Mouse (Mus musculus): ENCODE results near the gene Scd4. TPM values are rescaled to one million over a fixed set of nuclear protein-coding genes. Genes with fewer than 3 reads are reported as not detected.

The Scd4 gene
- polyA plus RNA-seq, 1 experiment from 2014 or later, result 0.08 TPM

- ATAC-seq (ENCODE audit: low FRiP score, low TSS enrichment), result no peak
- Histone ChIP-seq H3K9me3 (ENCODE audit: control insufficient read depth, low read length) (no peaks in the 10 kb centered on the region), H3K27ac (replicated peaks) (no peak overlapping the region), H3K9ac (ENCODE audit: low read length) (no peak overlapping the region), H3K27me3 (ENCODE audit: control insufficient read depth, insufficient read depth, low read length) (no peaks in the 10 kb centered on the region), H3K4me2 (replicated peaks; ENCODE audit: low read depth) (no peak overlapping the region), H3K4me3 (ENCODE audit: low read depth, low read length) (no peak overlapping the region), H3K36me3 (ENCODE audit: control insufficient read depth, insufficient read depth, low read length) (no peaks in the 10 kb centered on the region), H3K4me1 (replicated peaks; ENCODE audit: control insufficient read depth, insufficient read depth) (no peaks in the 10 kb centered on the region)
- TF ChIP-seq EP300 (optimal IDR thresholded peaks at IDR 0.05) (no peak), CTCF (IDR thresholded peaks at IDR 0.05; ENCODE audit: low read depth) (no peak)
- DNase-seq (ENCODE audit: low spot score), result no peak
- 76% methylated on average over 7 of the region's 7 CpGs for WGBS
Measured at GRCm38 (mm10) chr19:44394972-44395371, 62.1 kb downstream of the Scd4 start.

Small RNA genes lying within 50 kb of the gene (microRNA-seq; reads per million reads assigned to microRNA genes)
- gene Mir5114, result 0.96 reads per million

Other genes with a start within 250 kb of the Scd4 start
- gene Chuk, start 225.6 kb upstream of the Scd4 start, polyA plus RNA-seq (2015; fragmentation: Nextera tagmentation; extraction: Ambion mirVana), result 21.3 and 23.7 TPM in 2 replicates
- 13.0 and 13.6 TPM in 2 replicates for gene Cwf19l1, start 197.2 kb upstream of the Scd4 start, polyA plus RNA-seq (2015; fragmentation: Nextera tagmentation; extraction: Ambion mirVana)
- 54.3 and 60.3 TPM in 2 replicates for gene Bloc1s2, start 186.6 kb upstream of the Scd4 start, polyA plus RNA-seq (2015; fragmentation: Nextera tagmentation; extraction: Ambion mirVana)
- not detected in 2 replicates for gene Pkd2l1, start 140.7 kb upstream of the Scd4 start, polyA plus RNA-seq (2015; fragmentation: Nextera tagmentation; extraction: Ambion mirVana)
- 0.05 and 0.10 TPM in 2 replicates for gene Scd3, start 129.8 kb upstream of the Scd4 start, polyA plus RNA-seq (2015; fragmentation: Nextera tagmentation; extraction: Ambion mirVana)
- 29.5 and 34.0 TPM in 2 replicates for gene Scd2, start 39.4 kb upstream of the Scd4 start, polyA plus RNA-seq (2015; fragmentation: Nextera tagmentation; extraction: Ambion mirVana)
- 1.3 and 1.7 TPM in 2 replicates for gene Scd1, start 74.8 kb downstream of the Scd4 start, polyA plus RNA-seq (2015; fragmentation: Nextera tagmentation; extraction: Ambion mirVana)
- not detected in 2 replicates for gene Wnt8b, start 160.4 kb downstream of the Scd4 start, polyA plus RNA-seq (2015; fragmentation: Nextera tagmentation; extraction: Ambion mirVana)
- gene Sec31b, start 212.8 kb downstream of the Scd4 start, polyA plus RNA-seq (2015; fragmentation: Nextera tagmentation; extraction: Ambion mirVana), result 0.19 and 0.34 TPM in 2 replicates
- gene Gm20538, start 219.7 kb downstream of the Scd4 start, polyA plus RNA-seq (2015; fragmentation: Nextera tagmentation; extraction: Ambion mirVana), result 0.70 TPM in 1 of 2 replicates, not detected in the other
- 584 and 594 TPM in 2 replicates for gene Ndufb8, start 222.3 kb downstream of the Scd4 start, polyA plus RNA-seq (2015; fragmentation: Nextera tagmentation; extraction: Ambion mirVana)
- gene Hif1an, start 229.8 kb downstream of the Scd4 start, polyA plus RNA-seq (2015; fragmentation: Nextera tagmentation; extraction: Ambion mirVana), result 10.1 and 10.5 TPM in 2 replicates